Mouse (Mus musculus) lung, postnatal 4 days (tissue): ENCODE measurements around the gene Krtap16-3.

Experiments used
- DNase-seq, 2 experiments: peaks; one replicate each; pipeline ENCODE4 v3.0.0; 2021

Krtap16-3 gene

DNA sequence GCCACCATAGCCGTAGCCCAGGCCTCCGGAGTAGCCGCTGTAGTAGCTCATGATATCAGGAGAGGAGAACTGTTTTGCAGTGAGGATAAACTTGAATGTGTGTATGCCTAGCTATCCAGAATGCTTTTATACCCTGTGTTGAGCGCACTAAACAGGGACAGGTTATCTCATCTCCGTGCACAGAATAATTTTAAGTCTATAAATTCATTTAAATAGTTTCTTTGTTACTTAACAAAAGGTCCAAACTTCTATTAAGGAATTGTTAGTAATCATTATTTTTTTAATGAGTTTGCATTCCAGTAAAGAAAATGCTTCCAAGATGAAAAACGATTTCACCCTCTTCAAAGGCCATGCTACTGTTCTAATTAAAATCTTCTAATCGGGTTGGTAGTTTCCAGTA lies at the start of gene Krtap16-3:
Gene Krtap16-3, minus strand, starts transcription at position 101 of the 400 bp plus-strand sequence.
- DNase-seq = no peak

GRCm38 (mm10) chr16:89010659-89011058 lies 48.0 kb upstream of the Krtap16-3 start, which contains the start of gene Krtap22-2:
TSS of gene Krtap22-2 (minus strand) at chr16:89010759.
- no peak for DNase-seq

DNA sequence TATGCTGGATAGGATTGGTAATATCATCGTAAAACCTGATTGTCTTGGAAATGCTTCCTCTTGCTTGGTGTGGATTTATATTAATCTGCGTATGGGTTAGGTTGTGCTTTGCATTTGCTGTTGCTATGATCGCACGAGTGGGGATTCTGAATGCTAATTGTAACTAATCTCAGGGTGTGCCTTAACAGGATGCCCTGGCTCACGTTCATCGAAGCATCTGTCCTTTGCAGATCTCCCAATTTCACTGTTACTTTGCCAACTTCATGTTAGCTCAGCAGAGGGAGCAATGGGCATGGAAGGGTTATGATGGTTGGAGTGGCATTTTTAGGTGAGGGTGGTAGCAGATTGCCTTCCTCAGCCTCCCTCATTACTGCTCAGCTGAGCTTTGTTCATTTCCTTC lies 21.6 kb downstream of the Krtap16-3 start:
- DNase-seq = no peak

- no peak for DNase-seq
Observed at GRCm38 (mm10) chr16:88938252-88938651, 24.4 kb downstream of the Krtap16-3 start.

DNA sequence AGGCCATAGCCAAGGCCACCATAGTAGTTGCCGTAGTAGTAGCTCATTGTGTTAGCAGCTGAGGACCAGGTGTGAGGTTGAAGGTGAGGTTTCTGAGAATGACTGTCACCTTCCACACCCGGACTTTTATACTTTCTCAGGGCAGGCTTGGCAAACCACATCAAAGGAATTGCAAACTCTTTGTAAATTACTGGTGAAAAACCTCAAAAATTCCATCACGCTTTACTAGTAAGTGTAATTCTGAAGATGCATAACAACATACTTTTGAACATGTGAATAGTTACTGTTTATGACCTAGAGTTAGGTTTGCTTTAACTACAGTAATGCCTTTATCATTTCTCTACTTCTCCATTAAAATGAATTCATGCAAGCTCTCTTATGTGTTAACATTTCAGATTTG lies 30.5 kb downstream of the Krtap16-3 start, which contains the start of gene Krtap19-9b:
Gene Krtap19-9b, minus strand, starts transcription at position 101 of the 400 bp plus-strand sequence.
- DNase-seq = no peak
